Mouse (Mus musculus): ENCODE data around the gene Wdr34. TPM values are rescaled to one million over a fixed set of nuclear protein-coding genes. Genes with fewer than 3 reads are reported as not detected.

The Wdr34 gene
- polyA plus RNA-seq (2014; fragmentation: Illumina TruSeq; extraction: RNeasy Lipid Tissue Mini Kit (QIAGEN cat#74804); ENCODE audit: insufficient read depth, low read depth, low replicate concordance), result 15.4 TPM

GRCm38 (mm10) chr2:30048699-30049388 is at the start of gene Wdr34:
Gene Wdr34 (minus strand): TSS chr2:30048881.

DNA sequence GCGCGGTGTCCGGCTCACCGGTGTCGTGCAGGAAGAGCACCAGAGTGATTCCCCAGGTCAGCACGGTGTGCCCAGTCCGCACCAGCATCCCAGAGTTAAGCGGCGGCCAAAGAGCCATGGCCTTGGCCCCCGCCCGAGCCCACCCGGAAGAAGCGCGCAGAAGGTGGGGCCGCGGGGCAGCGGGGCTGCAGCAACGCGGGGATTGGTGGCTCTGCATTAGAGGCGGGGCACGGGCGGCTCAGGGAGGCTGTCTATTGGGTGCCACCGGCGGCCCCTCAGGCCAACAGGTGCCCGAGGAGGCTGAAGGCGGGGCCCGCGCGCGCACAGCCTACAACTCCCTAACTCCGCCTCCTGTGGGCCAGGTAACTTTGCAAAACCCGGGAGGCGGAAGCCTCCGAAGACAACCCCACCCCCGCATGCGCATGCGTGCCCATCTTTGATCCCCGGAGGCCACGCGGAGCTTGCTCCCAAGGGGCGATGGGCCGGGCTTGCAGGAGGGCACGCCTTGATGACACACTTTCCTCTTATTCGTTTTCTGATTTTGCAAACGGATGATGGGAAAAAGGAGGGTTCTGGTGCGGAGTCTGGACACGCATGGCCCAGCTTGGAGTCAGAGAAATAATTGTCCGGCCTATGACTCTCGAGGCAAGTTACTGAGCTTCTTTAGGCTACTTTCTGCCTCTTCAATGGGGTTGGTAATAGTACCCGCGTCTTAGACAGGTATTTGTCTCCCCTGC is 45.0 kb upstream of the Wdr34 start, which contains the start of gene Zdhhc12:
Gene Zdhhc12, minus strand, starts transcription at position 178 of the 737 bp plus-strand sequence.

GRCm38 (mm10) chr2:30077502-30078348 is 29.0 kb upstream of the Wdr34 start, which contains the start of gene Pkn3:
Gene Pkn3 (plus strand): TSS chr2:30077684.

DNA sequence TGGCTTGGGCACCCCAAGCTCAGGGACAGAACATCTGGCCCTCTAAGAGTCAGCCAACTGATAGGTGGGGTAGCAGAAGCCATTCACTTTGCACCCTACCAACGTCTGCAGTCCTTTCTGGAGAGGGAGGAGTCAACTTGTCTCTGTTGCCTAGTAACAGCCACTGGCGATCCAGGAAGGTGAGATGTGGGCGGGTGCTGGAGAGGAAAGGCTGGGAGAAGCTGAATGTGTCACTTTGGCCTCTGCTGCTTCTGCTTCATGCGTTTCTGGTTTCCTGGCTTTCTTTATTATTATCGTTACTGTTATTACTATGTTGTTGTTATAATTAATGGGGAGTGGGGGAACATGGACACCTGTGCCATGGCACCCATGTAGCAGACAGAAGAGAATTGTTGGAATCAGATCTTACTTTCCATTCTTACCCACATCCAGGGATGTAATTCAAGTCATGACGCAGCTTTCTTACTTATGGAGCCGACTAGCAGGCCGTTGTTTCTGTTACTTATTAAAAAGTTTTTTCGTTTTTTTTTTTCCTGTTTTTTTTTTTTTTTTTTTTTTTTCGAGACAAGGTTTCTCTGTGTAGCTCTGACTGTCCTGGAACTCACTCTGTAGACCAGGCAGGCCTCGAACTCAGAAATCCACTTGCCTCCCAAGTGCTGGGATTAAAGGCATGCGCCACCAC is 8.7 kb upstream of the Wdr34 start, which contains the start of gene Set:
Gene Set, plus strand, starts transcription at position 156 of the 682 bp plus-strand sequence.

Other genes starting within 250 kb of the Wdr34 start
- 13.8 TPM for gene Slc27a4, start 246.2 kb downstream of the Wdr34 start, polyA plus RNA-seq (2014; fragmentation: Illumina TruSeq; extraction: RNeasy Lipid Tissue Mini Kit (QIAGEN cat#74804); ENCODE audit: insufficient read depth, low read depth, low replicate concordance)
- gene Urm1, start 228.8 kb downstream of the Wdr34 start, polyA plus RNA-seq (2014; fragmentation: Illumina TruSeq; extraction: RNeasy Lipid Tissue Mini Kit (QIAGEN cat#74804); ENCODE audit: insufficient read depth, low read depth, low replicate concordance), result 41.5 TPM
- 2.7 TPM for gene Cercam, start 179.7 kb downstream of the Wdr34 start, polyA plus RNA-seq (2014; fragmentation: Illumina TruSeq; extraction: RNeasy Lipid Tissue Mini Kit (QIAGEN cat#74804); ENCODE audit: insufficient read depth, low read depth, low replicate concordance)
- 14.0 TPM for gene Odf2, start 159.7 kb downstream of the Wdr34 start, polyA plus RNA-seq (2014; fragmentation: Illumina TruSeq; extraction: RNeasy Lipid Tissue Mini Kit (QIAGEN cat#74804); ENCODE audit: insufficient read depth, low read depth, low replicate concordance)
- 16.5 TPM for gene Gle1, start 113.5 kb downstream of the Wdr34 start, polyA plus RNA-seq (2014; fragmentation: Illumina TruSeq; extraction: RNeasy Lipid Tissue Mini Kit (QIAGEN cat#74804); ENCODE audit: insufficient read depth, low read depth, low replicate concordance)
- gene Sptan1, start 83.3 kb downstream of the Wdr34 start, polyA plus RNA-seq (2014; fragmentation: Illumina TruSeq; extraction: RNeasy Lipid Tissue Mini Kit (QIAGEN cat#74804); ENCODE audit: insufficient read depth, low read depth, low replicate concordance), result 194 TPM
- 96.8 TPM for gene Set, start 8.5 kb upstream of the Wdr34 start, polyA plus RNA-seq (2014; fragmentation: Illumina TruSeq; extraction: RNeasy Lipid Tissue Mini Kit (QIAGEN cat#74804); ENCODE audit: insufficient read depth, low read depth, low replicate concordance)
- gene Pkn3, start 28.8 kb upstream of the Wdr34 start, polyA plus RNA-seq (2014; fragmentation: Illumina TruSeq; extraction: RNeasy Lipid Tissue Mini Kit (QIAGEN cat#74804); ENCODE audit: insufficient read depth, low read depth, low replicate concordance), result 8.9 TPM
- 15.1 TPM for gene Zdhhc12, start 44.8 kb upstream of the Wdr34 start, polyA plus RNA-seq (2014; fragmentation: Illumina TruSeq; extraction: RNeasy Lipid Tissue Mini Kit (QIAGEN cat#74804); ENCODE audit: insufficient read depth, low read depth, low replicate concordance)
- 9.9 TPM for gene Zer1, start 75.7 kb upstream of the Wdr34 start, polyA plus RNA-seq (2014; fragmentation: Illumina TruSeq; extraction: RNeasy Lipid Tissue Mini Kit (QIAGEN cat#74804); ENCODE audit: insufficient read depth, low read depth, low replicate concordance)
- gene Tbc1d13, start 84.9 kb upstream of the Wdr34 start, polyA plus RNA-seq (2014; fragmentation: Illumina TruSeq; extraction: RNeasy Lipid Tissue Mini Kit (QIAGEN cat#74804); ENCODE audit: insufficient read depth, low read depth, low replicate concordance), result 19.2 TPM
- gene Endog, start 122.6 kb upstream of the Wdr34 start, polyA plus RNA-seq (2014; fragmentation: Illumina TruSeq; extraction: RNeasy Lipid Tissue Mini Kit (QIAGEN cat#74804); ENCODE audit: insufficient read depth, low read depth, low replicate concordance), result 20.2 TPM
- gene Spout1, start 129.6 kb upstream of the Wdr34 start, polyA plus RNA-seq (2014; fragmentation: Illumina TruSeq; extraction: RNeasy Lipid Tissue Mini Kit (QIAGEN cat#74804); ENCODE audit: insufficient read depth, low read depth, low replicate concordance), result 13.8 TPM
- 11.1 TPM for gene Kyat1, start 157.0 kb upstream of the Wdr34 start, polyA plus RNA-seq (2014; fragmentation: Illumina TruSeq; extraction: RNeasy Lipid Tissue Mini Kit (QIAGEN cat#74804); ENCODE audit: insufficient read depth, low read depth, low replicate concordance)
- gene Lrrc8a, start 188.8 kb upstream of the Wdr34 start, polyA plus RNA-seq (2014; fragmentation: Illumina TruSeq; extraction: RNeasy Lipid Tissue Mini Kit (QIAGEN cat#74804); ENCODE audit: insufficient read depth, low read depth, low replicate concordance), result 16.7 TPM
- gene Gm28035, start 191.7 kb upstream of the Wdr34 start, polyA plus RNA-seq (2014; fragmentation: Illumina TruSeq; extraction: RNeasy Lipid Tissue Mini Kit (QIAGEN cat#74804); ENCODE audit: insufficient read depth, low read depth, low replicate concordance), result 0.40 TPM
- gene Phyhd1, start 217.3 kb upstream of the Wdr34 start, polyA plus RNA-seq (2014; fragmentation: Illumina TruSeq; extraction: RNeasy Lipid Tissue Mini Kit (QIAGEN cat#74804); ENCODE audit: insufficient read depth, low read depth, low replicate concordance), result 16.4 TPM
- gene Gm28038, start 232.2 kb upstream of the Wdr34 start, polyA plus RNA-seq (2014; fragmentation: Illumina TruSeq; extraction: RNeasy Lipid Tissue Mini Kit (QIAGEN cat#74804); ENCODE audit: insufficient read depth, low read depth, low replicate concordance), result not detected
- 11.8 TPM for gene Dolk, start 237.5 kb upstream of the Wdr34 start, polyA plus RNA-seq (2014; fragmentation: Illumina TruSeq; extraction: RNeasy Lipid Tissue Mini Kit (QIAGEN cat#74804); ENCODE audit: insufficient read depth, low read depth, low replicate concordance)
- gene Nup188, start 237.5 kb upstream of the Wdr34 start, polyA plus RNA-seq (2014; fragmentation: Illumina TruSeq; extraction: RNeasy Lipid Tissue Mini Kit (QIAGEN cat#74804); ENCODE audit: insufficient read depth, low read depth, low replicate concordance), result 7.2 TPM